8 mouse cellular contexts compared by ENCODE assay signal in the genomic region with DNA sequence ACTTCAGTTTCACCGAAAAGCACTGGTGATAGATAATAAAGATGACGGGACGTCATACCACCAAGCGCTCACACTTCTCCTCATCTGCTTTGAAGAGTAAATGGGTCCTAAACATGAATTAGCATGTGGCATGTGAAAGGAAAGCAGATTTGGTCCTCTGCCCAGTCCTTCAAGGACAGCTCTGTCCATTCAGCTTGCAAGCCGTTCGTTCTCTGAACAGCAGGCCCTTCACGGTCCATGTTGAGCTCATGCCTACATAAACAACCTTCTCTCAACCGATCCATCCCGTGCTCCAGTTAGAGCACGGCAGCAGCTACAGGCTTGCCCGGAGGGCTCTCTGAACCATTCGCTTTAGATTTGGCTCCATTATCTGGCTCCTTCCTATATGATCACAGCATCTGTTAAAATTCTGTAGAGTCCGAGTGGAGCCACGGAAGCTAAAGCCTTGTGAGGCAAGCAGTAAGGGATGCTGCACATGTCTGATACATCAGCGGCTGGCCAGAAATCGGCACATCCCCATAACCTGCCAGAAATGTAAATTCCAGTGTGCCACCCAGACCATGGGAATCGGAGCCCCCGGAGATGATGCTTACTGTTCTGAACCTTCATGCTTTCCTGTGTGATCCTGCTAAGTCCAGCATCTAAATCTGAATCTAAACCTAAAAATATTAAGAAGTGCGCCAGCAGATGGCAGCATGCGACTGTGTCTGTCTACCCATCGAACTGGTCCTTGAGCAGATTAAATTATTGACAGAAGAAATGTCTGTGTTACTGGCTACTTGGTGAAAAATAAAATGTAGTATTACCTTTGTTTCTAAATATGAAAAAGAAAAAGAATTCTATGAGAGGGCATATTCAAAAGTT.
DNase-seq lines count a peak whose midpoint lies in the region; ATAC-seq and TF ChIP-seq lines count a peak whose summit lies in the region.

No protein-coding gene starts in this region.

- TF ChIP-seq POLR2A in cerebellum, adult 2 months (IDR thresholded peaks at IDR 0.05; ENCODE audit: borderline replicate concordance, insufficient read depth, low read length) = no peak

- peak overlapping the region; percentile 37 for H3K4me3 ChIP-seq in cerebellum, adult 2 months (replicated peaks; ENCODE audit: insufficient read depth, low read depth, low read length)
- 0 out of 2 replicates have a peak overlapping the region, but pooled peaks have one; percentile 10 for H3K4me3 ChIP-seq in lung, embryonic 14.5 days (ENCODE audit: low read depth, low read length)

- H3K27ac ChIP-seq in cerebellum, adult 2 months (ENCODE audit: insufficient read depth, low read length) = no peak overlapping the region
- H3K27ac ChIP-seq in lung, embryonic 14.5 days (ENCODE audit: low read depth) = peak overlapping the region; percentile 58; the same call in 1 of the 2 replicates

- H3K4me1 ChIP-seq in cerebellum, adult 2 months (ENCODE audit: control insufficient read depth, insufficient read depth, low read length) = no peaks in the 10 kb centered on the region
- peaks cover 5% of the 10 kb centered on the region; the same call in 1 of the 2 replicates for H3K4me1 ChIP-seq in lung, embryonic 14.5 days (ENCODE audit: insufficient read depth)

- no peak overlapping the region for H3K9ac ChIP-seq in lung, embryonic 14.5 days

- no peaks in the 10 kb centered on the region for H3K9me3 ChIP-seq in lung, embryonic 14.5 days (ENCODE audit: low read depth, low read length)

- no peaks in the 10 kb centered on the region for H3K27me3 ChIP-seq in cerebellum, adult 2 months (ENCODE audit: control insufficient read depth, insufficient read depth, low read length)
- H3K27me3 ChIP-seq in lung, embryonic 14.5 days (ENCODE audit: insufficient read depth, low read length) = no peaks in the 10 kb centered on the region

- peak; percentile 50 for DNase-seq in 416B (ENCODE audit: low read depth)
- DNase-seq in ES-CJ7 (ENCODE audit: low read depth, low spot score) = peak; percentile 46
- DNase-seq in cerebellum, adult 2 months = peak; percentile 36 to 48
- DNase-seq in frontal cortex, adult 2 months (ENCODE audit: extremely low spot score in 1 of 2, low spot score in 1 of 2) = peak; percentile 67 to 94
- peak; percentile 85 for DNase-seq in kidney, postnatal 10 days
- peak; percentile 95 for DNase-seq in lung, embryonic 14.5 days
- peak; percentile 36 for DNase-seq in retina, postnatal 7 days (ENCODE audit: low read depth, low spot score)
- DNase-seq in spleen, adult 18-20 months = no peak

- 54% methylated on average over 21 of the region's 21 CpGs for WGBS in cerebellum, adult 2 months
- WGBS in lung, embryonic 14.5 days = 33% methylated on average over 21 of the region's 21 CpGs

- ATAC-seq in lung, embryonic 14.5 days (ENCODE audit: insufficient read depth) = peak; percentile 84

- peak overlapping the region; percentile 52 for H3K4me2 ChIP-seq in lung, embryonic 14.5 days

- no peaks in the 10 kb centered on the region for H3K36me3 ChIP-seq in lung, embryonic 14.5 days (ENCODE audit: insufficient read depth)

- TF ChIP-seq CTCF in cerebellum, adult 2 months (IDR thresholded peaks at IDR 0.05; ENCODE audit: borderline replicate concordance, insufficient read depth, low read depth, low read length) = peak; percentile 59; the same call in 1 of the 2 replicates
- peak; percentile 71 for TF ChIP-seq CTCF in lung, embryonic 14.5 days (IDR thresholded peaks at IDR 0.05; ENCODE audit: low read depth)

Comparison
In these comparisons a context has a peak if more than half of its experiments do, and no peak if none do; other contexts are left out.
1. DNase-seq: peak in 416B (single experiment), ES-CJ7 (single experiment), cerebellum, adult 2 months (2 of 2), frontal cortex, adult 2 months (2 of 2), kidney, postnatal 10 days (single experiment), lung, embryonic 14.5 days (single experiment) and retina, postnatal 7 days (single experiment); none in spleen, adult 18-20 months (0 of 2).